Mouse (Mus musculus) hindbrain, postnatal 0 days (tissue): ENCODE measurements around the gene Dlk2. TPM values are rescaled to one million over a fixed set of nuclear protein-coding genes. Genes with fewer than 3 reads are reported as not detected.

Source experiments
- ATAC-seq: fragments of 200-750 bp; cut with Nextera tagmentation; 2 replicates; pipeline ENCODE4 v1.8.0; 2017; ENCODE audit warnings: mild to moderate bottlenecking, moderate TSS enrichment, moderate library complexity
- DNase-seq: peaks from one replicate; pipeline ENCODE4 v3.0.0-alpha.2; 2015; ENCODE audit warnings: low spot score
- H3K27ac ChIP-seq: fragments of 300-500 bp; sonication (generic); 2 replicates; pipeline ENCODE4 v1.5.1; 2014; ENCODE audit warnings: mild to moderate bottlenecking
- H3K27me3 ChIP-seq: fragments of 300-500 bp; sonication (generic); 2 replicates; pipeline ENCODE4 v1.6.1; 2014; ENCODE audit warnings: low read length, mixed read lengths; ENCODE audit not compliant: insufficient read depth
- H3K36me3 ChIP-seq: fragments of 300-500 bp; sonication (generic); 2 replicates; pipeline ENCODE4 v1.6.1; 2014; ENCODE audit warnings: low read length, mixed read lengths; ENCODE audit not compliant: insufficient read depth
- H3K4me1 ChIP-seq: fragments of 300-500 bp; sonication (generic); 2 replicates; pipeline ENCODE4 v1.6.1; 2014; ENCODE audit warnings: antibody characterized with exemption, low read length, mixed read lengths; ENCODE audit not compliant: insufficient read depth
- H3K4me2 ChIP-seq: fragments of 300-500 bp; sonication (generic); 2 replicates; pipeline ENCODE4 v1.6.1; 2014; ENCODE audit warnings: low read depth, mild to moderate bottlenecking, low read length, moderate library complexity, mixed read lengths
- H3K4me3 ChIP-seq: fragments of 300-500 bp; sonication (generic); 2 replicates; pipeline ENCODE4 v1.5.1; 2014; ENCODE audit warnings: low read length
- H3K9ac ChIP-seq: fragments of 300-500 bp; sonication (generic); replicated peaks from 2 replicates; pipeline ENCODE4 v1.6.1; 2014; ENCODE audit warnings: mild to moderate bottlenecking, low read length, moderate library complexity, mixed read lengths
- H3K9me3 ChIP-seq: fragments of 300-500 bp; sonication (generic); 2 replicates; pipeline ENCODE4 v1.6.1; 2016; ENCODE audit warnings: low read length, mixed read lengths
- CTCF ChIP-seq: IDR thresholded peaks from 2 replicates; pipeline ENCODE4 v1.5.1; 2016; ENCODE audit warnings: antibody characterized with exemption, control low read depth, low read depth
- WGBS: fragments of 180-500 bp; shearing (Covaris S2); extraction: QIAGEN DNeasy Blood & Tissue Kit; methylation state at CpG from one replicate; pipeline ENCODE4 v1.1.7; 2014; 5-methylcytosine and 5-hydroxymethylcytosine counted together
- polyA plus RNA-seq: library from polyadenylated mRNA; unstranded; fragments of >200 nt; fragmentation: Nextera tagmentation; extraction: Ambion mirVana; gene quantifications from 2 replicates; pipeline ENCODE4 v1.2.1, GENCODE M21; 2015
- total RNA-seq: library from RNA; depleted of rRNA; stranded (reverse); fragments of >200 nt; gene quantifications from 2 replicates; pipeline ENCODE4 v1.2.3, GENCODE M21; 2014

Dlk2 gene
- total and polyA plus RNA-seq, 2 experiments from 2014 or later = 23.9 to 67.7 TPM

- DNase-seq (no peak), ATAC-seq (no peak)
- Histone ChIP-seq H3K4me2 (no peak overlapping the region), H3K27ac (no peak overlapping the region), H3K9ac (no peak overlapping the region), H3K4me1 (no peaks in the 10 kb centered on the region), H3K27me3 (no peaks in the 10 kb centered on the region), H3K4me3 (no peak overlapping the region), H3K9me3 (no peaks in the 10 kb centered on the region), H3K36me3 (no peaks in the 10 kb centered on the region)
- WGBS = 89% methylated on average over 9 of the region's 9 CpGs
- TF ChIP-seq CTCF = no peak
Measured at GRCm38 (mm10) chr17:46313135-46313715, 16.0 kb downstream of the Dlk2 start.

GRCm38 (mm10) chr17:46315813-46316212 lies 18.6 kb downstream of the Dlk2 start:
- WGBS = 91% methylated on average over 10 of the region's 10 CpGs
- Histone ChIP-seq H3K9ac (no peak overlapping the region), H3K4me2 (no peak overlapping the region), H3K4me3 (no peak overlapping the region), H3K4me1 (no peaks in the 10 kb centered on the region), H3K36me3 (no peaks in the 10 kb centered on the region), H3K27ac (no peak overlapping the region), H3K9me3 (no peaks in the 10 kb centered on the region), H3K27me3 (no peaks in the 10 kb centered on the region)
- no peak for TF ChIP-seq CTCF
- ATAC-seq (no peak), DNase-seq (no peak)

DNA sequence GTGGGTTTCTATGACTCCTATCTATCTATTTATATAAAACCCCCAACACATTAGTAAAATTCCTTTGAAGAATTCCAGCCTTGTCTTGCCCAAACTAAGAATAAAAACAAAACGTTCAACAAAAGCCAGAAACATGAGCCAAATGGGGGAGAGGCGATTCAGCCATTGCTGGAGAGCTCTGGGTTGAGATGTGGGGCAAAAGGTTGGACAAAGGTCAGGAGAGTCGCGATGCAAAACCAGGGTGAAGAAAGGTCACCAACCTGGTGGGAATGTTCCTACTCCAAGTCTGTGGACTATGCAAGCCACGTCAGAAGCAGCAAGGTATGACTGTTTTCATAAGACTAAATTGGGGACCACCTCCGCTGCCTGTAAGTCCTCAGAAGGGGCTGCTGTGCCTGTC lies 23.3 kb downstream of the Dlk2 start:
- ATAC-seq (no peak), DNase-seq (no peak)
- no peak overlapping the region for H3K27ac ChIP-seq
- no peak overlapping the region for H3K4me3 ChIP-seq
- H3K4me1 ChIP-seq = no peaks in the 10 kb centered on the region
- 76% methylated on average over 6 of the region's 6 CpGs for WGBS
- no peak for TF ChIP-seq CTCF
- H3K36me3 ChIP-seq = peaks cover 6% of the 10 kb centered on the region; the same call in 1 of the 2 replicates
- H3K9me3 ChIP-seq = no peaks in the 10 kb centered on the region
- H3K27me3 ChIP-seq = no peaks in the 10 kb centered on the region
- H3K9ac ChIP-seq = no peak overlapping the region
- H3K4me2 ChIP-seq = no peak overlapping the region

GRCm38 (mm10) chr17:46322046-46322823 lies 25.0 kb downstream of the Dlk2 start:
- DNase-seq (no peak), ATAC-seq (no peak)
- Histone ChIP-seq H3K27ac (no peak overlapping the region), H3K27me3 (no peaks in the 10 kb centered on the region), H3K36me3 (peaks cover 6% of the 10 kb centered on the region; the same call in 1 of the 2 replicates), H3K9ac (no peak overlapping the region), H3K4me1 (no peaks in the 10 kb centered on the region), H3K4me2 (no peak overlapping the region), H3K4me3 (no peak overlapping the region), H3K9me3 (no peaks in the 10 kb centered on the region)
- TF ChIP-seq CTCF = no peak
- WGBS = 89% methylated on average over 14 of the region's 14 CpGs

- peak overlapping the region; percentile 85 for H3K27ac ChIP-seq
- H3K4me1 ChIP-seq = no peaks in the 10 kb centered on the region
- no peak for TF ChIP-seq CTCF
- H3K9ac ChIP-seq = peak overlapping the region; percentile 68
- no peaks in the 10 kb centered on the region for H3K9me3 ChIP-seq
- no peak for ATAC-seq
- WGBS = 1% methylated on average over 27 of the region's 27 CpGs
- H3K27me3 ChIP-seq = no peaks in the 10 kb centered on the region
- DNase-seq = peak; percentile 56
- H3K36me3 ChIP-seq = no peaks in the 10 kb centered on the region
- peak overlapping the region; percentile 62 for H3K4me3 ChIP-seq
- peak overlapping the region; percentile 76 for H3K4me2 ChIP-seq
Measured at GRCm38 (mm10) chr17:46327413-46327905, 30.2 kb downstream of the Dlk2 start.

DNA sequence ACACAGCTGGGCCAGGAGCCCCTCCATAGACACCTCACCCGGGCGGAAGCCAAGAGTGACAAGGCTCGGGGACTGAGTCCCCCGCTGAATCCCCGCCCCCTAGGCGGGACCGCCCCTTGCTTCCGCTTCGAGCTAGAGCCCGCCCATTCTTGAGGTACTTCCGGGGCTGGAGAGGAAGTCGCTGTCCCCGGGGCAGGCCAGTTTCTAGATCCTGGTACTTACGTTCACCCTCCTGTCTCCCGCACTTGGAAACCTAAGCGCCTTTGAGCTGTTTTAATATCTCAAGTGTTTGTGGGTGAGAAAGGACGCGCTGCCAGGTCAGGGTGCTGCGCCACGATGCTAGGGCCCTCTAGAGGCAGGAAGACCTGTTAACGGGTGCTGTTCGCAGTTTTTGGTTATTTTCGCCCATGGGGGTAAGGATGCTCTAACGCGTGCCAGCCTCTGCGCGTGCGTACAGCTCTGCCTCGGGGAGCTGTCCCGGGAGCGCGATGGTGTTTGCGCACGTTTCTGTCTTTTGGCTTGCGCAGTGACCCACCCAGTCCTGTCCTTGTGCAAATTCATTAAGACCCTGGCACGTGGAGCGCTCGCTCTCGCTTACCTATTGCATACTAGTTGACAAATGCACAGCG lies 30.8 kb downstream of the Dlk2 start, which contains the start of gene Abcc10:
Gene Abcc10 (minus strand): TSS at position 447 of the 629 bp plus-strand sequence.
- Histone ChIP-seq H3K9me3 (no peaks in the 10 kb centered on the region), H3K4me1 (no peaks in the 10 kb centered on the region), H3K36me3 (no peaks in the 10 kb centered on the region), H3K27me3 (no peaks in the 10 kb centered on the region), H3K27ac (peak within 1 kb of the TSS; percentile 85), H3K9ac (peak within 1 kb of the TSS; percentile 68), H3K4me3 (peak within 1 kb of the TSS; percentile 62), H3K4me2 (peak within 1 kb of the TSS; percentile 76)
- under 1% methylated on average over 40 of the region's 40 CpGs for WGBS
- TF ChIP-seq CTCF = peak; percentile 67
- DNase-seq = peak; percentile 98
- peak; percentile 99 for ATAC-seq
